Mouse (Mus musculus) monocyte, adult 59 days (primary cell): ENCODE results near the gene Galnt15. TPM values are rescaled to one million over a fixed set of nuclear protein-coding genes. Genes with fewer than 3 reads are reported as not detected.

Source experiments
- total RNA-seq, 2 experiments: library from RNA; stranded (reverse); gene quantifications; one replicate each; pipeline ENCODE4 v1.2.4; 2023

Galnt15 gene
- total RNA-seq, result under 1 TPM; 0.12 to 0.13 TPM

DNA sequence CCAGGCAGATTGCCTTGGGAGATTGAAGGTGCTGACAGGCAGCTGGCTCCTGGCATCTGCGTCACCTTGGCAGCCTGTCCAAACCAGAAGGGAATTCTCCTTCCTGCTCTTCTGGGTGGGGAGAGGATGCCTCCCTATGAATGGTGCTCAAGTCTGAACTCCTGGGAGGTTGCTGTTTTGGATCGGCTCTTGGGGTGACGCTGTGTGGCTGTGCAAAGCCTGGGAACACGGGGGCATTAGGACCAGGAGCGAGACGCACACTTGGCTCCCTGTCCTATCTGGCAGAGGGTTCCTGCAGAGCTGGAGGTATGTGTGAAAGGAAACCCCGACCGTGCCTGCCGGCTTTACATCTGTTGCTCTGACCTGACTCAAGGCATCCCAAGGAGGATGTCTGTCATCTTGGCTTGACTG lies at the start of gene Galnt15:
Gene Galnt15 (plus strand): TSS at position 309 of the 411 bp plus-strand sequence.

DNA sequence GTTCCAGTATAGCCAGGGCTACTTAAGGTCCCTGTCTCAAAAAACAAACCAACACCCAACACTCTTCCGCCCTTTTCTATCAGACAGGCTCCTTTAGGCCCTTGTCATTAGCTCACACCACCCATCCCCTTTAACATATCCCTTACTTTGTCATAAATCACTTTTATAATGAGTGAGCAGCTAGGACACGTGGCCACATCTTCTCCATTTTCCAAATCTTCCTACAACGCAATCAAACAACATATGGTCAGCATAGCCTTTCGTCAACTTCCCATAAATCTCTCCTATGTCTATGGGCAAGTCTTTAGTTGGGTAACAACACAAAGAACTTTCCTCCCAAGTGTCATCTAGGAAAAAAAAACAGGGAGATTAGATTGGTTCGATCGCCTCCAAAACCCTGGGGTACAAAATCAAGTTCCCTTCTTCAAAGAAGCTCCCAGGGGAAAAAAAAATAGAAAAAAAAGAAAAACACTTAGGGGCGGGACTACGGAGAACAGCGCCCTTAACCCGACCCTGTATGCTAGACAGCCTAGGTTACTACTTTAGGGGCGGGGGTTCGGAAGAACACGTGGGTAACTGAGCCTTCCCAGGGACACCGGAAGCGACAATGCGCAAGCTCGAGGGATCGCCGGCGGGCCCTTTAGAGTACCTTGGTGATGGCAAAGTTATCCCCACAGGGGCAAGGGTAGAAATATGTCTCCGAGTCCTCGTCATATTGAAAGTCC lies 56.1 kb downstream of the Galnt15 start, which contains the start of gene Oxnad1:
Gene Oxnad1 (plus strand): TSS at position 614 of the 725 bp plus-strand sequence.

DNA sequence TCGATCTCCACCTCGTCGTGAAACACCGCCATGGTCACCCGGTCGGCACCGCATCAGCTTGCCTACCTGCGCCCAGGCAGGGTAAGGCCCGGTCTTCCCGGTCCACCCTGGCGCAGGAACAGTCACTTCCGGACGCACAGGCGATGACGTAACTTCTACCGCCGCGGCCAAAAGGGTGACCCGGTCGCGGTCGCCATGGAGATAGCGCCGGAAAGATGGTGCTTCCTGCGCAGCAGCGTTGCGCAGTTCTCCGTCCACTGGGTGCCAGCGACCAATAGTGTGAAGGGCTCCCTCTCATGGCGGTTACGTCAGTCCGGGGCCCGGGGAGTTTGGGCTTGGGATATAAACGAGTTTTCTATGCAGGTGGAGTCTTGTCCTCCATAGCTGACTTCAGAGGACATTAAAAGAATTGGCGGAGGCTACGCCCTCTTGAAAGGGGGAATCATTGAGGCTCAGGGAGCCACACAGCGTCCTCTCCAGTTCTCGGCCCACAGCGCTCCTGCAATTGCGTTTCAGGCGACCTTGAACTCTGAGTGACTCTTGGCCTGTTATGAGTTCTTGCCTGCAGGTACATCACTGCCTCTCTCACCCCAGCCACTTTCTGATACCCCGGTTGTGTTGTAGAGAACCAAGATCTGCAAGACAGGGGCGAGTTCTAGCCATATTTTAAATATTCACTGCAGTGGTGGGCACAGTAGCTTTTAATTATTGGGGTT lies 56.9 kb downstream of the Galnt15 start, which contains the start of gene Dph3:
Gene Dph3 (minus strand): TSS at position 244 of the 716 bp plus-strand sequence.

Other genes starting within 250 kb of the Galnt15 start
- gene Ankrd28, start 198.3 kb upstream of the Galnt15 start, total RNA-seq, result 1 to 10 TPM; 4.8 to 6.1 TPM
- gene Oxnad1, start 56.4 kb downstream of the Galnt15 start, total RNA-seq, result 1 to 10 TPM; 2.4 to 8.7 TPM
- gene Dph3, start 56.7 kb downstream of the Galnt15 start, total RNA-seq, result 10 to 100 TPM; 56.0 to 69.0 TPM
- not detected for gene Msmb, start 113.0 kb downstream of the Galnt15 start, total RNA-seq
- gene Ncoa4, start 130.9 kb downstream of the Galnt15 start, total RNA-seq, result 100 to 1,000 TPM; 132 to 150 TPM
- 10 to 100 TPM; 64.0 to 74.5 TPM for gene Timm23, start 172.9 kb downstream of the Galnt15 start, total RNA-seq
- 10 to 100 TPM; 37.2 to 37.8 TPM for gene Parg, start 173.0 kb downstream of the Galnt15 start, total RNA-seq